Comparison of ENCODE assay signal across 10 mouse cellular contexts in the genomic region with DNA sequence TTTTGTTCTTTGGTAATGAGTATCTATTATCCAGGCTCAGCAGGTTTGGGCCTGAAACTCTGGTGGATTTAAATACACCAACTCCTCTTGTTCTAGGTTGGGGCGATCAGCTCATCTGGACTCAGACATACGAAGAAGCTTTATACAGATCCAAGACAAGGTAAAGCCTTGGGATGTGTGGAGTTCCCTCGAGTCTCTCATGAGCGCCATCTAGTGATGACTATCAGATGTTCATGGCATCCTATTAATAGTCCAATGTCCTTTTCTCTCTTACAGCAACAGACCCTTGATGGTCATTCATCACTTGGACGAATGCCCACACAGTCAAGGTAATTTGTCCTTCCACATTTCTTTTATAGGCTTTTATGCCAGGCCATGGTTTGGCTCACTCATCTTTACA. TPM values are rescaled to one million over a fixed set of nuclear protein-coding genes. Genes with fewer than 3 reads are reported as not detected.
DNase-seq lines count a peak whose midpoint lies in the region; ATAC-seq and TF ChIP-seq lines count a peak whose summit lies in the region.
"Had no signal": no experiment of that assay in that cellular context is flagged by ENCODE, and none has a peak within 500 bp of the region (broad histone marks: within the 10 kb centered on the region; RNA-seq: fewer than 3 reads in every experiment).

No protein-coding gene starts in this region.

- no peak for TF ChIP-seq POLR2A in limb, embryonic 14.5 days (IDR thresholded peaks at IDR 0.05; ENCODE audit: borderline replicate concordance, extremely low read depth, insufficient read depth, insufficient read length)

- H3K9ac ChIP-seq in limb, embryonic 11.5 days (ENCODE audit: low read length) = no peak overlapping the region
- no peak overlapping the region for H3K9ac ChIP-seq in forebrain, embryonic 13.5 days
- no peak overlapping the region for H3K9ac ChIP-seq in limb, embryonic 14.5 days (ENCODE audit: low read depth, low read length, severe bottlenecking)
- H3K9ac ChIP-seq: embryonic facial prominence, embryonic 15.5 days; lung, embryonic 15.5 days had no signal

- WGBS in limb, embryonic 11.5 days = 36% methylated on average over 5 of the region's 5 CpGs
- WGBS in limb, embryonic 10.5 days = 37% methylated on average over 5 of the region's 5 CpGs
- 26% methylated on average over 5 of the region's 5 CpGs for WGBS in forebrain, embryonic 13.5 days
- 32% methylated on average over 5 of the region's 5 CpGs for WGBS in limb, embryonic 14.5 days

- H3K27me3 ChIP-seq in limb, embryonic 11.5 days (ENCODE audit: control insufficient read depth, insufficient read depth, low read length) = no peaks in the 10 kb centered on the region
- H3K27me3 ChIP-seq in limb, embryonic 10.5 days (ENCODE audit: low read depth, poor library complexity, severe bottlenecking) = no peaks in the 10 kb centered on the region
- H3K27me3 ChIP-seq in G1E (ENCODE audit: insufficient read depth, low read length) = no peaks in the 10 kb centered on the region
- H3K27me3 ChIP-seq in forebrain, embryonic 13.5 days = no peaks in the 10 kb centered on the region
- H3K27me3 ChIP-seq in limb, embryonic 14.5 days (ENCODE audit: control insufficient read depth, insufficient read depth, low read length) = no peaks in the 10 kb centered on the region
- H3K27me3 ChIP-seq: embryonic facial prominence, embryonic 15.5 days; lung, embryonic 15.5 days had no signal

- H3K27ac ChIP-seq in limb, embryonic 11.5 days (replicated peaks; ENCODE audit: low read depth, low read length) = no peak overlapping the region
- H3K27ac ChIP-seq in limb, embryonic 10.5 days = no peak overlapping the region
- no peak overlapping the region for H3K27ac ChIP-seq in forebrain, embryonic 13.5 days
- H3K27ac ChIP-seq in limb, embryonic 14.5 days (replicated peaks; ENCODE audit: low read depth, low read length) = no peak overlapping the region
- H3K27ac ChIP-seq: embryonic facial prominence, embryonic 15.5 days; lung, embryonic 15.5 days had no signal

- TF ChIP-seq CTCF in G1E (IDR thresholded peaks at IDR 0.05; ENCODE audit: low read depth, low read length) = peak; percentile 48; the same call in 1 of the 2 replicates

- no peaks in the 10 kb centered on the region for H3K9me3 ChIP-seq in limb, embryonic 11.5 days (ENCODE audit: control insufficient read depth, low read length)
- no peaks in the 10 kb centered on the region for H3K9me3 ChIP-seq in limb, embryonic 10.5 days (replicated peaks)
- H3K9me3 ChIP-seq in G1E (replicated peaks) = 0 out of 2 replicates have a peak, but pooled peaks cover 3% of the 10 kb centered on the region
- H3K9me3 ChIP-seq in forebrain, embryonic 13.5 days (replicated peaks) = no peaks in the 10 kb centered on the region
- no peaks in the 10 kb centered on the region for H3K9me3 ChIP-seq in limb, embryonic 14.5 days (ENCODE audit: control insufficient read depth, low read length)
- H3K9me3 ChIP-seq: embryonic facial prominence, embryonic 15.5 days; lung, embryonic 15.5 days had no signal

- H3K4me2 ChIP-seq in limb, embryonic 11.5 days (ENCODE audit: low read depth, severe bottlenecking) = no peak overlapping the region
- H3K4me2 ChIP-seq in forebrain, embryonic 13.5 days = no peak overlapping the region
- H3K4me2 ChIP-seq in limb, embryonic 14.5 days (replicated peaks; ENCODE audit: low read depth, low read length, severe bottlenecking) = no peak overlapping the region
- H3K4me2 ChIP-seq: embryonic facial prominence, embryonic 15.5 days; lung, embryonic 15.5 days had no signal

- H3K4me3 ChIP-seq in limb, embryonic 11.5 days (ENCODE audit: low read depth, low read length) = no peak overlapping the region
- no peak overlapping the region for H3K4me3 ChIP-seq in limb, embryonic 10.5 days
- no peak overlapping the region for H3K4me3 ChIP-seq in G1E (ENCODE audit: low read depth, low read length)
- no peak overlapping the region for H3K4me3 ChIP-seq in forebrain, embryonic 13.5 days
- H3K4me3 ChIP-seq in limb, embryonic 14.5 days (replicated peaks; ENCODE audit: low read length) = no peak overlapping the region
- H3K4me3 ChIP-seq: embryonic facial prominence, embryonic 15.5 days; lung, embryonic 15.5 days had no signal

- DNase-seq in limb, embryonic 11.5 days (ENCODE audit: low spot score) = peak; percentile 52
- DNase-seq in limb, embryonic 10.5 days (ENCODE audit: low spot score) = no peak
- peak; percentile 4 for DNase-seq in G1E (ENCODE audit: low spot score)
- DNase-seq in brain, adult 2 months (ENCODE audit: low read depth, low spot score) = peak; percentile 64
- DNase-seq in limb, embryonic 14.5 days (ENCODE audit: low spot score) = peak; percentile 53
- no peak for DNase-seq in urinary bladder, postnatal 4 days (ENCODE audit: low spot score in 2 of 2)
- no peak for DNase-seq in right cerebral cortex, postnatal 14 days

- no peaks in the 10 kb centered on the region for H3K4me1 ChIP-seq in limb, embryonic 11.5 days (ENCODE audit: control insufficient read depth, insufficient read depth, low read length)
- 0 out of 2 replicates have a peak, but pooled peaks cover 3% of the 10 kb centered on the region for H3K4me1 ChIP-seq in limb, embryonic 10.5 days
- H3K4me1 ChIP-seq in G1E (ENCODE audit: insufficient read depth, low read depth, low read length) = no peaks in the 10 kb centered on the region
- no peaks in the 10 kb centered on the region for H3K4me1 ChIP-seq in forebrain, embryonic 13.5 days
- H3K4me1 ChIP-seq in limb, embryonic 14.5 days (ENCODE audit: control insufficient read depth, insufficient read depth, low read length) = no peaks in the 10 kb centered on the region
- H3K4me1 ChIP-seq: embryonic facial prominence, embryonic 15.5 days; lung, embryonic 15.5 days had no signal

- no peak for ATAC-seq in limb, embryonic 11.5 days (ENCODE audit: insufficient number of reproducible peaks, low FRiP score, low TSS enrichment, low read depth)
- ATAC-seq in G1E (ENCODE audit: extremely low read depth, insufficient number of reproducible peaks, low FRiP score, poor library complexity, severe bottlenecking) = no peak
- ATAC-seq in forebrain, embryonic 13.5 days = peak; percentile 48; the same call in 1 of the 2 replicates
- no peak for ATAC-seq in limb, embryonic 14.5 days (ENCODE audit: low FRiP score, low read depth)

- H3K36me3 ChIP-seq in limb, embryonic 11.5 days (ENCODE audit: control insufficient read depth, insufficient read depth, low read length) = no peaks in the 10 kb centered on the region
- H3K36me3 ChIP-seq in limb, embryonic 10.5 days = no peaks in the 10 kb centered on the region
- no peaks in the 10 kb centered on the region for H3K36me3 ChIP-seq in G1E (replicated peaks)
- H3K36me3 ChIP-seq in forebrain, embryonic 13.5 days (ENCODE audit: poor library complexity, severe bottlenecking) = no peaks in the 10 kb centered on the region
- H3K36me3 ChIP-seq in limb, embryonic 14.5 days (ENCODE audit: control insufficient read depth, insufficient read depth, low read length) = no peaks in the 10 kb centered on the region
- H3K36me3 ChIP-seq: embryonic facial prominence, embryonic 15.5 days; lung, embryonic 15.5 days had no signal

RNA-seq across cellular contexts. Expression of a gene that starts 3.1 kb away (rescaled TPM):
- polyA plus RNA-seq in limb, embryonic 11.5 days (2014; fragmentation: Nextera tagmentation; extraction: Ambion mirVana) = not detected in 2 replicates
- not detected in 2 replicates for polyA plus RNA-seq in limb, embryonic 10.5 days (2016; fragmentation: Nextera tagmentation; extraction: Ambion mirVana)
- not detected in 2 replicates for total RNA-seq in G1E (2014; fragmentation: Nextera tagmentation)
- 0.33 TPM in 1 of 2 replicates, not detected in the other for total RNA-seq in G1E (2017)
- not detected in 2 replicates for polyA plus RNA-seq in G1E (2012)
- polyA plus RNA-seq in forebrain, embryonic 13.5 days (2015; fragmentation: Nextera tagmentation; extraction: Ambion mirVana) = 1.5 TPM in 1 of 2 replicates, not detected in the other
- 0.29 and 0.38 TPM in 2 replicates for polyA plus RNA-seq in limb, embryonic 14.5 days (2012; rRNA removed)
- polyA plus RNA-seq in limb, embryonic 14.5 days (2014; fragmentation: Nextera tagmentation; extraction: Ambion mirVana) = 0.33 TPM in 1 of 2 replicates, not detected in the other

RNA-seq across cellular contexts. Expression of a gene that starts 46.5 kb away (rescaled TPM):
- polyA plus RNA-seq in limb, embryonic 11.5 days (2014; fragmentation: Nextera tagmentation; extraction: Ambion mirVana) = 54.7 and 57.6 TPM in 2 replicates
- 47.2 and 57.7 TPM in 2 replicates for polyA plus RNA-seq in limb, embryonic 10.5 days (2016; fragmentation: Nextera tagmentation; extraction: Ambion mirVana)
- total RNA-seq in G1E (2014; fragmentation: Nextera tagmentation) (not detected in 2 replicates), G1E (2017) (0.12 TPM in 1 of 2 replicates, not detected in the other)
- polyA plus RNA-seq in G1E (2012) = 0.08 TPM in 1 of 2 replicates, not detected in the other
- 272 and 274 TPM in 2 replicates for polyA plus RNA-seq in forebrain, embryonic 13.5 days (2015; fragmentation: Nextera tagmentation; extraction: Ambion mirVana)
- polyA plus RNA-seq in limb, embryonic 14.5 days (2012; rRNA removed) = 34.2 and 40.4 TPM in 2 replicates
- 37.5 and 38.3 TPM in 2 replicates for polyA plus RNA-seq in limb, embryonic 14.5 days (2014; fragmentation: Nextera tagmentation; extraction: Ambion mirVana)

Comparison
In these comparisons a context has a peak if more than half of its experiments do, and no peak if none do; other contexts are left out.
1. DNase-seq: peak in limb, embryonic 11.5 days (single experiment), G1E (single experiment), brain, adult 2 months (single experiment) and limb, embryonic 14.5 days (single experiment); none in limb, embryonic 10.5 days (single experiment), urinary bladder, postnatal 4 days (0 of 2) and right cerebral cortex, postnatal 14 days (single experiment).
2. RNA of a gene that starts 46.5 kb away (polyA plus RNA-seq): 272 to 274 TPM in forebrain, embryonic 13.5 days, 47.2 to 57.7 TPM in limb, embryonic 10.5 days, 54.7 to 57.6 TPM in limb, embryonic 11.5 days and 34.2 to 40.4 TPM in limb, embryonic 14.5 days; 0.08 TPM in G1E; every median in the first group is over 10 times any median in the second.